Mouse (Mus musculus) gastrocnemius, postnatal 4 days (tissue): ENCODE measurements around the gene Cdk19. TPM values are rescaled to one million over a fixed set of nuclear protein-coding genes. Genes with fewer than 3 reads are reported as not detected.

ENCODE experiments used
- DNase-seq, 2 experiments: peaks; one replicate each; pipeline ENCODE4 v3.0.0; 2021 to 2022; ENCODE audit warnings: low spot score in 2 of 2, mixed read lengths in 2 of 2
- total RNA-seq, 2 experiments: library from RNA; stranded (reverse); gene quantifications; 2 replicates each; pipeline ENCODE4 v1.2.3; 2021

The Cdk19 gene
- total RNA-seq, 2 experiments from 2014 or later: 8.7 to 10.3 TPM

DNA sequence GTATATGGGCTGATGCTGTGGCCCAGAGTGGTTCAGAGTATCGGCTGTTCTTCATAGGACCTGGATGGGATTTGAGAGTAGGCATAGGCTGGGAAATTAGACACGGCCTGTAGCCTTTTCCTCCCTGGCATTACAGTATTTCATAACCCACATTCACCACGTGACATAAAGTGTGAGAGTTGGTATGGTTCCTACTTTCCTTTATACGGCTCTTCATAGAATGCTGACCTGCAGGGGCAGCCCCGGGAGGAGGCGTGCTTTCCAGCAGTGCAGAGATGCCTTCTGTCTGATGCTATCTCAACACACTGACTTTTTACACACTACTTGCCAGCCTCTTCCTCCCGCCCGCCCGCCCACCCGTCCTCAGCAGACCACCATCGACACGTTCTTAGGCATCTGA, 96.0 kb downstream of the Cdk19 start:
- DNase-seq: no peak

DNA sequence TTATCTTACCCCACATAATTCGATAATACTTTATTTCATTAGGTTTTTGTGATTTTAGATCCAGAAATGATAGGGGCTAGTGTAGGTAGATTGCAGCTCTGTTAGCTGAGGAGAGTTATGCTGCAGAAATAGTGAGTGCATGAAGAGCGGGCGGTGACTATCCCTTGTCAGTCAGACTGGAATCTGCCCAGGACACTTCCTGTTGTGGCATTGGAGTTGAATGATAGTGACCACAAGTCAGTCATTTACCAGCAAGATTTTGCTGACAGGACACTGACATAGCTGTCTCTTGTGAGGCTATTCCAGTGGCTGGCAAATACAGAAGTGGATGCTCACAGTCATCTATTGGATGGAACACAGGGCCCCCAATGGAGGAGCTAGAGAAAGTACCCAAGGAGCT, 97.8 kb downstream of the Cdk19 start:
- DNase-seq: no peak

DNA sequence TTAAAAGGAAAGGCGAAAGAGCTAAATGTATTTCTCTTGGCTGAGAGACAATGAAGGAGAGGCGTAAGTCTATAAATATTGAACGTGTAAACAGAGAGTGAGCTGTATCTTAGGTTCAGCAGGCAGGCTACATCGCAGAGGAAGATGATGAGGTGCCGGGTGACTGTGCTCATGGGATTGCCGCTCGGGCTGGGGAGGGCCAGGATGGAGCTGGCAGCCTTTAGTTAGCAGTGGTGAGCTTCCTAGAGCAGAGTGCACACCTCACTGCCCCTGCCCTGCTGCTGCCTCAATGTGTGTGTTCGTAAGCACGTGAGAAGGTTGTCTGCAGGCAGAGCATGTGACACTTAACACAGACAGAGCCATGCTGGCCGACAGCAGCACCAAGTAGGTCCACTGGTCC, 101.4 kb downstream of the Cdk19 start:
- DNase-seq: no peak

DNA sequence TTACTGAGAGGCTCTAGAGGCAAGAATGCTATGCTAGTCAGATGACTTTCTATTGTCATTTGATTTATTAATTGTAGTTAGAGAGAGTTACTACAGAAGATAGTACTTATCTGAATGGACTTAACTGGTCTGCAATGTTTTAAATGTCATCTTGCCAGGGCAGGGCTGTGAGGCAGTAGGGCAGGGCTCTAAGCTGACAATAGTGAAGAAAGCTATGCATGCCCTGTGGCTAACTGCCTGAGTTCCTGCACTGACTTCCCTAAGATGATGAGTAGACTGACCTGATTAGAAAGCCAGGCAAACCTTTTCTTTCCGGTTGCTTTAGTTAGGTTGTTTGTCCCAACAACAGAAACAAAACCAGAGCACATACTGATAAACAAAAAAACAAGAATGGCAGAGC, 102.7 kb downstream of the Cdk19 start:
- no peak for DNase-seq

DNA sequence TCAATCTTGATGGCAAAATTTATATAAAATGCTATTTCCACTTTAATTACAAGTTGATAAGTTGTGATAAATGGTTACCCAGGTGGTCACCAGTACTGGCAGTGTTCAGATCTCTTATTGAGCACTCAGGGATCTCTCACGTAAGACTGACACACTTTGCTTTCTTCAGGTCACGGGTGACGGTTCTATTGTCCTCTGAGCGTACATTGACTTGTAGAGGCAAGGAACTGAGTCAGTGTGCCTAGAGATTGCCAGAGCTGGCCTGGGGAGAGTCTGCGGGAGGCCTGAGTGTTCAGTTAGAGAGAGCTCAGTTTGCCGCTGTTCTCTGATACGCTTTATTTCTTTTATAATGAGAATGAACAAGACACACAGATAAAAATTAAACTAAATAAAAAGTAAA, 104.0 kb downstream of the Cdk19 start:
- DNase-seq: no peak

DNA sequence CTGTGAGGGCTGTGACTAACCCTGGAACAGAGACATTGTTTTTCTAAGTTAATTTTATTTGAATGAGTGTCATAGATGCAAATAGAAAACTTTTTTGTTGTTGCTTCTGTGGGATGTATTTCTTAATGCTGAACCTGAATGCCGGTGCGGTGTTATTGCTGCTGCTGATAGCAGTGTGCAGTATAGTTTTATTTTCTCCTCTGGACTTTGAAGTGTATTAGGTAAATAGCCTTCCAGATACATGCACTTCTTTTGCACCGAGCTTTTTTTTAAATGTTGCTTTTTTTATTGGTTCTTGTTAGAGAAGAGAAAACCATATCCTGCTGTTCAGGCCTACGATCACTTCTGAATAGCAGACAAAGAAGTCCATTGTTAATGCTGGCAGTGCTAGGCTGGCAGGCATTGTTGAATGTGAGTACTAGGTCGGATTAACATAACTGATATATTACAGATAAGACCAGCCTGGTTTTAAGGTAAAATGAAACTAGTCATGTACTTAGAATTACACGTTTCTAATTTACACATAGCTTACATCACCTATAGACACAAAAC, 104.5 kb downstream of the Cdk19 start:
- DNase-seq: no peak

DNA sequence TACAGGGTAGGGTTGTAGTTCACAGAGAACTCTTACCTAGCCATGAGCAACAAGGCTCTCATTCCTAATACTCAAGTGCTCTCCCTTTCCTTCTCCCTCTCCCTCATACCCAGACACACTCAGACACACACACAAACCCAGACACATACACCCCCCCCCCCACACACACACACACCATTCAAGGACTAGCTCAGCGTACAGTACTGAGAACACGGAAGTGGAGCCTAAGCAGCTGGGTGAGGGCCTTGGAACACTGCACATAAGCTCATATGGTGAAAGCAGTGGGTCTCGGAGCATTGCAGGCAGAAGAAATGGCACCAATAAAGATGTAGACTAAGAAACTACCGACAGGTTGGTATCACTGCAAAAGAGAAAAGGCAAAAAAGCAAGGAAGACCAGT, 105.2 kb downstream of the Cdk19 start:
- no peak for DNase-seq

DNA sequence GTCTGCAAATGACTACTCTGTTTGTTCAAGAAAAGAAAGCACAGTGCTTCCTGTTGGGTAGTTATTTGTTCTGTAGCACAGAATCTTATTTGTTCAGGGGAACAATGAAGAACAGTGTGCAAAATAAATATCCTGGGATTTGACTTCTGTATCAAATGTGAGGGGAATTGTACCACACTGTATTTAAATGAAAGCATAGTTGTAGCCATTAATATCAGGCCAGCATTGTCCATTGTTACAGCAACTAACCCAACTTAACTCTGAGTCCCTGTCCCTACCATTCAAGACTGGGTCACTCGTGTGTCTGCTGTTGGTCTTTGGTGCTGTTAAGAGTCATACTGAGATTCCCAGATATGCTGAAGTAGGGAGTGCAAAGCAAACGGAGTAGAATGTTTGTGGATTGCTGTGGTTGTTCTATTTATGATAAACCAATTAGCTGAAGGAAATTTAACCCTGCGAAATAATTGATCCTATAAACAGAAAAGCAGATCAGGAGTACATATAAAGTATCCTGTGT, 106.8 kb downstream of the Cdk19 start:
- no peak for DNase-seq

DNA sequence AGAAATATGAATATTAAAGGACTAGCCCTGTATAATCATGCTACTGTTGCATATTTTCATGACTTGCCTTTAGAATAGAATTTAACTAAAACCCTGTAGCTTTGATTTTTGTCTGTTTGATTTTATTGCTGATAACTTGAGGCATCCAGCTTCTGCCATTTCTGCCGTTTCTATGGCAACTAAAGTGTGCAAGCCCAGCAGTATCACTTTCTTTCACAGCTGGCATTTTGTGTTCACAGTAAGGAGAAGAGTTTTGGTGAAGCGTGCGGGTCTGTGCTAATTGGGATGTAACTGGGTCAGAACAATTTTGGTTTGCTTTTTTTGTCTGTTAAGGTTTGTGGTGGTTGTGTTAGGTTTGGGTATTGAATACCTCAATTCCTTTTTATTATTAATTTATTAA, 107.3 kb downstream of the Cdk19 start:
- no peak for DNase-seq

DNA sequence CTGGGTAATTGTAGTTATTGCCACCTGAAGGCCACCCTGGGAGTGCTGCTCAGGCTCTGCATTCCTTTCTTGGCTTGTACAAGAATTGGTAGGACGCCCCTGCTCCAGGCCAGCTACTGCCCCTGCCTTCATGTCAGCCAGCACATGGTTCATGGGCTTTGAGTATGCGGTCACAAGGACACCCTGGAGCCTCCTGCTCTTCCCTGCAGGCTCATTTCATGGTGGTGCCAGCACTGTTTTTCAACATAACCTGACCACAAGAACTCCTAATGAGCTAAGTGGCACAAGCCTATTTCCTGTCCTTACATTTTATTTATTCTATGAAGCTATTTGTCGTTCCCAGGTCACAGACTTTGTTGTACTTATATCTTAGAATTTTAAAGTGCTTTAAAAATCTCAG, 107.9 kb downstream of the Cdk19 start:
- no peak for DNase-seq

DNA sequence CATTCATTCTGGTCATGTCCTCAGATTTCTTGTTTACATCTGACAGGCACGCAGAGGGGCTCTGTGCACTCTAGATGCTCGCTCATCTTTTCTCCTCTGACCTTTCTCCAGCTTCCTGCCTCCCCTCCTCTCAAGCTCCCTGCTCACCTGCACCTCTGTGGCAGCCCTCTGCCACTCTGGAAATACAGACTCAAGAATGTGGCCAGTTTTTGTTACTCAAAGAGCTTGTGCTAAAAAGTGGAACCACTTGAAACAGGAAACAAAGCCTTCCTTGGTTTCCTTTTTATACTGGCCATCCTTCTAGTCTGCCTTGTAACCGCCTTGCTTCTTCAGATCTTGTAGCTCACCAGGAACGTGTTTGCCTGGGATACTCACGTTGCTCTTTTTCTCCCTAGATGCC, 108.6 kb downstream of the Cdk19 start:
- DNase-seq: no peak

DNA sequence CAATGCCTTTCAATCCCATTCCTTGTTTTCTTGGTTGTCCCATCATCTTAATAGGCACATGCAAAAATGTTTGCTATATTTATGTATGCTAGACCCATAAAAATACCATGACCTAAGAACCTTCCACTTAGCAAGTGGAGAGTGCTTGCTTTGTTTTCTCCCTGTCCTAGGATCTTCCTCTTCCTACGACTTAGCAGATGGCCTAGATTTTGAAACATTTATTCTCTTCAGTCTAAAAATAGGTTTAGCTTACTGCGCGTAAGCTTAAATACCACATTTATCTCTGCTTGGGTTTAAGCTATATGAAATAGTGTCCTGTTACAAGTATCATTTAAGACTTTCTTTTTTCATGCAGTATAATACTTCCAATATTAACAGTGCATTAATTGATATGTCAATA, 109.1 kb downstream of the Cdk19 start:
- no peak for DNase-seq

DNA sequence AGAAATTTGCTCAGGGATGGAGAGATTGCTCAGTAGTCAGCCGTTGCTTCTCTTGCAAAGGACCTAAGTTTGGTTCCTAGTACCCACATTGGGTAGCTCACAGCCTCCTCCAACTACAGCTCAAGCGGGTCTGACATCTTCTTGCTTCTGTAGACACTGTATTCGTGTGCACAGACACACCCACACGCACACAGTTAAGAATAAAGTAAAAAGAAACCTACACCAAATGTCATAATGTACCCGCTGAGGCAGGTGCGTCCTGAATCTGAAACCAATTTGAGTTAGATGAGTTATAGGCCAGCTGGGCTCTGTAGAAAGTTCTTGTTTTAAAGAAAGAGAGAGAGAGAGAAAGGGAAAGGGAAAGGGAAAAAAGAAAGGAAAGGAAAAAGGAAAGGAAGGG, 110.2 kb downstream of the Cdk19 start:
- DNase-seq: no peak

DNA sequence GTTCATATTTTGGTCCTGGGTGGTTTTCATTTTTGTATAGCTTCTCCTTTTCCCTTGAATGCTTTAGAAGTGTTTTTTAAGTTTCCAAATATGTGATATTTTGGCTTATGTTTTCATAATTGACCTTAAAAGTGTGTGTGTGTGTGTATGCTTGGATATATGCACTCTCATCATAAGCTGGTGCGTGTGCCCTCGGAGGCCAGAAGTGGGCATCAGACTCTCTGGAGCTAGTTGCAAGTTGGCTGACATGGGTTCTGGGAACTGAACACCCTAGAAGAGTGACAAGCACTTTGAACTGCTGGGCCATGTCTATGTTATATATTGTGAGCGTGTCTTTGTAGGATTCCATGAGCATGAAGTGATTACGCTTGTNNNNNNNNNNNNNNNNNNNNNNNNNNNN, 110.8 kb downstream of the Cdk19 start:
- no peak for DNase-seq

DNA sequence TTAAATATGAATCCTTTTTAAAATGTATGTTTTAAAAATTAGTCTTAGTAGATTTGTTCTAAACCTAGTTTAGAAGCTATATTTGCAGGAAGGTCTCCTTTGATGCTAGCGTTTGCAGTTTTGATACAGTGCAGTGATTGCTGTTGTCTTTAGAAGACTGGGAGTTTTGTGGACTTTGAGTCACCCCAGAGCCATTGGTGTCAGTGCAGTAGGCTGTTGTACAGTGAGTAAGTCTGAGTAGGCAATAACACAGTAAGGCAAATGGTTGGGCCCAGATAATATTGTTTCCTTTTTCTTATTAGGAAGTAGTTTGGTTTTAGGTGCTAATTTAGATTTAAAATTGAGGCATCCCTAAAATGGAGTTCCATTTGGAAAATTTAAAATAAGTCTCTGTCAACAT, 117.8 kb downstream of the Cdk19 start:
- DNase-seq: no peak

DNA sequence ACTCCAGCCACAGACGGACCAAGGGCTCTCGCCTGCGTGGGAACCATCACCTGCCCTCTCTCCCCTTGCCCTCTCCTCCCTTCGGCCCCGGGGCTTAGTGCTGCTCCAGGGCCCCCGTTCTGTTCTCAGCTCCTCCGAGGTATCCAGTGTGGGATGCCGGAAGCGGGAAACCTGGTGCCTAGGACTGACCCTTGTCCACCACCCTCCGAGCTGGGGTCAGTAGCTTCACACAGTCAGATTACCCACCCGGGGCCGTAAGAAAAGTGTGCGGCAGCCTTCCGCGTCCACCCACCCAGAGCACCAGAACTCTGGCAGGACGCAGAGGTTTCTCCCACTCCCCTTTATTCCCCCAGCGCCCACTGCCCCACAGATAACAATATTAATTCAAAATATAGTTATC, 119.8 kb downstream of the Cdk19 start:
- no peak for DNase-seq

DNA sequence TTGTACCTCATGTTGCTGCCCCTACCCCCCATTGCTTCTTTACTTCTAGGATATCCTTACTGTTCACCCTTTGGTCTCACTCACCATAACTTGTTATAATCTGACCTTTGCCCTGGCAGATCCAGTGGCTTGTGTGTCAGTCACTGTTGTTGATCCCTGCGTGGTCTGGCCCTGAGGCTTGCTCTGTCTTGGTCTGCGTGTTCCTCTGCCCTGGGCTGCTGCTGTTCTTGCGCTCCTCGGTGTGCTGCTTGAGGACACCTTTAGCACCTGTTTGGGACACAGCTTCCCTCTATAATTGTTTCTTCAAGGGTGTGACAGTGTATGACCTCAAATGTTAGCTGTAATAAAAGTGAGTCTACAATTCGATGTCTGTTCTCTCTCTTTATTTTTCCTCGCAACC, 122.0 kb downstream of the Cdk19 start:
- DNase-seq: no peak

DNA sequence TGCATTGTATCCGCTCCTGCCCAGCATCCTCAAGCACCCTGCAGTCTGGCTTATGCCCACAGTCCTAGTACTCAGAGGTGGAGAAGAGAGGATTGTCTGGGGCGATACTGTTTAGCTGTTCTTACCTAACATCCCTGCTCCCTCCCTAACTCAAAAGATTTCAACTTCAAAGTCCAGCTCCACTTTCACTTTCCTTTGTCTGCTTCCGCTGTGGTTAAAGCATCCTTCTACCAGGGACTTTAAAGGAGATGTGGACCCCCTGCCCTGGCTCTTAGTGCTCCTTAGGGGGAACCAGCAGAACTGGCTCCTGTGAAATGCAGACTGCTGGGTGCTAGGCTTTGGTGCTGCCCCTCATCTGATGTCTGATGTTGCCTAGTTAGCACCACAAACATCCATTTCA, 122.9 kb downstream of the Cdk19 start:
- DNase-seq: no peak

DNA sequence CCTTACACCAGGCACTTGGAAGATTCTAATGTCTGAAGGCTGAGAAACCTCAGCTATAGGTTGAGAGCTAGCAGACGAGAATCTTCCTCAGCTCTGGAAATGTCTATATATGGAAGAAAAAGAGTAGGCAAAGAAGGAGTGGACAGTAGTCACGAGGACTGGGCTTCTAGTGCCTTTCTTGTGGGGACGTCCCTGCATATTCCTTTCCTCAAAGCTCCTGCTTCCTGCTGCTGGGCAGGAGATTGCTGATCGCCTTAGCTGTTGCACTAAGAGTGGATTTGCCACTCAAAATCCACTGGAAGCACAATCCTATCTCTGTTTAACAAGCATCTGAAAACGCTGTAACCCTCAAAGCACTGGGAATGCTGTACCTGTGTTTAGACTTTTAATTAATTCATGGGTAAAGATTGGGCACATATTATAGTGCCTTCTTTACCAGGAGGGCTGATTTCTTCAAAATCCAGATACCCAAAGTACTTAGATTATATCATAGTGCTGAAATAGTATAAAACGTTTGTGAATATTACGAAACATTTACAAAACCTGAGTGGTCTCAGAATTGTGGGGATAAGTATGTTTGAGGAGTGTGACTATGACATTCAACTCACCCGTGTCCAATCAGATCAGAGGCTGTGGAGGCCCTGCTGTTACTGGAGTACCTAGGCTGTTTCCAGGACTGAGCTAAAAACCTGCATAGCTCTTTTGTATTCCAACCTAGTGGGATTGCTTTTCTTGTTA, 128.0 kb downstream of the Cdk19 start:
- no peak for DNase-seq

DNA sequence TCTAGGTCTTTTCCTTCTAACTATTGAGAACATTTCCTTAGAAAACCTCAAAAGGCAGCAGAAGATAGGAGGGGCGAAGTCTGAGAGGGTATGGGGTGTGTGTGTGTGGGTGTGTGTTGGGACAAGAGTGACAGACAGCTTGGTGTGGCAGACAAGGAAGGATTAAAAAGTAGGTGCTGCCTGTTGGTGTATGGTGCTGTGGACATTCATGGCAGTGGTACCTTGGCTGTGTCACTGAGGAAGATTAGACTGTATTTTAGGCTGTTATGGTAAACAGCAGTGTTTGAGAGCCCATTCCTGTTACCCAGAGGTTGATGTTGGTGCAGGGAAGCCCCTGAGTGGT, 128.5 kb downstream of the Cdk19 start:
- no peak for DNase-seq

DNA sequence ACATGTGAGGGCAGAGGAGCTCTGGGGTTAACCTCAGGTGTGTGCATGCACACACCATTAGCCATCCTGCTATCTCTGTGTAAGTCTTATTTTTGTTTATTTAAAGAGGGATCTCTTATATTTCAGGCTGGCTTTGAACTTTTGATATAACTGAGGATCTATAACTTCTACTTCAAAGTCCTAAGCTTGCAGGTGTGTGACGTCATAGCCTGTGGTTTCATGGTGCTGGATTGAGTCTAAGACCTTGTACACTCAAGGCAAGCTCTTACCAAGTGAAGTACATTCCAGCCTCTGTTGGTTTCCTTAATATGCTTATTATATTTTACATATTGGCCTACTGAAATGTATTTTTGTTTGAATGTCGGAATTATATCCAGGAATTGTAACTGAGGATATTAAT, 129.8 kb downstream of the Cdk19 start:
- no peak for DNase-seq

DNA sequence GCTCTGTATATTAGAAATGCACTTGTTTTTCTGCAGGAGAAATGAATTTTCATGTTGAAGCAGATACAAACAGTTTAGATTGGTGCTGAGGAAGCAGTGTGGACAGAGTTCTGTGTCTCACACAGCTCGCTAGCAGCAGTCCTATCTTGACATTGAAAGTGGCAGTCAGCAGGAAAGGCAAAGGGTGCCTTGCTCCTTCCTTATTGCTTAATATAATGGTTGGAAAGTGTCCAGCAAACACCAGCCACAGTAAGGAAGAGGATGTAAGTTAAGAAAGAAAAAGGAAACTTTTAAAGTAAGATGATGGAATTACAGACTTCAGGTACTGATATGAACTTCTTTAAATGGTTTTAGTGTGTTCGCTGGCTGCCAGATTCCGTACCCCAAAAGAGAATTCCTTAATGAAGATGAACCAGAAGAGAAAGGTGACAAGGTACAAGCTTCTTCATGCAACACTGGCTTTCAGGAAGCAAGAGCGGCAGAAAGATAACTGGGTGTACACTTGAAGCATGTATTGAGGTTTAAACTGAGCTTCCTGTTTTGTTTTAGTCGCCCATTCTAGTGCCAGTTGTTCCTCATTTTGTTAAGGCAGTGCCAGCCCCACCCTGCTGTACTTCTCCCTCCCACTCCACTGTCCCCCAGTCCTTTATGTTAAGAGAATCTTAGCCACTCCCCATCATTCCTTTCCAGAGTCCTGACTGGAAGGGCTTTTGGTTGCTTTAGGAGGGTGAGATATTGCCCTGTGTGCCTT, 137.3 kb downstream of the Cdk19 start:
- no peak for DNase-seq
